Comparison of ENCODE assay signal across 11 mouse cellular contexts in genomic region chr7:83660273-83660691, GRCm38 (mm10). TPM values are rescaled to one million over a fixed set of nuclear protein-coding genes. Genes with fewer than 3 reads are reported as not detected.
DNase-seq lines count a peak whose midpoint lies in the region; ATAC-seq lines count a peak whose summit lies in the region.
"Had no signal": no experiment of that assay in that cellular context is flagged by ENCODE, and none has a peak within 500 bp of the region (broad histone marks: within the 10 kb centered on the region; RNA-seq: fewer than 3 reads in every experiment).

No protein-coding gene starts in this region.

- H3K27me3 ChIP-seq in lung, embryonic 15.5 days, result no peaks in the 10 kb centered on the region

- 89% methylated on average over 11 of the region's 11 CpGs for WGBS in lung, embryonic 15.5 days

- no peaks in the 10 kb centered on the region for H3K36me3 ChIP-seq in lung, embryonic 15.5 days
- H3K36me3 ChIP-seq: embryonic facial prominence, embryonic 10.5 days; heart, embryonic 10.5 days had no signal

- no peak for DNase-seq in lung, adult 18-20 months
- peak; percentile 22 for DNase-seq in ES-CJ7 (ENCODE audit: low read depth, low spot score)
- DNase-seq in thymus, postnatal 0 days (ENCODE audit: low spot score), result peak; percentile 77
- no peak for DNase-seq in right cerebral cortex, postnatal 10 days (ENCODE audit: low spot score in 2 of 2)
- no peak for DNase-seq in right cerebral cortex, adult 18-20 months
- DNase-seq: lung, postnatal 10 days had no signal

- no peak overlapping the region for H3K4me3 ChIP-seq in lung, embryonic 15.5 days
- H3K4me3 ChIP-seq: embryonic facial prominence, embryonic 10.5 days; heart, embryonic 10.5 days had no signal

- H3K27ac ChIP-seq in lung, embryonic 15.5 days, result 0 out of 2 replicates have a peak overlapping the region, but pooled peaks have one; percentile 60
- H3K27ac ChIP-seq: embryonic facial prominence, embryonic 10.5 days; heart, embryonic 10.5 days had no signal

- no peak for ATAC-seq in lung, embryonic 15.5 days (ENCODE audit: borderline replicate concordance, extremely low read depth, low FRiP score, low TSS enrichment)
- ATAC-seq in common myeloid progenitor, adult 5-6 weeks (replicated peaks; ENCODE audit: low read depth, poor library complexity, severe bottlenecking), result peak; percentile 22; the same call in 1 of the 2 replicates
- ATAC-seq: forebrain, embryonic 14.5 days had no signal

- H3K4me2 ChIP-seq in lung, embryonic 15.5 days, result no peak overlapping the region

- no peak overlapping the region for H3K9ac ChIP-seq in lung, embryonic 15.5 days

- H3K9me3 ChIP-seq in lung, embryonic 15.5 days, result no peaks in the 10 kb centered on the region
- H3K9me3 ChIP-seq: embryonic facial prominence, embryonic 10.5 days; heart, embryonic 10.5 days had no signal

- H3K4me1 ChIP-seq in lung, embryonic 15.5 days, result peaks cover 5% of the 10 kb centered on the region; the same call in 1 of the 2 replicates
- H3K4me1 ChIP-seq: embryonic facial prominence, embryonic 10.5 days; heart, embryonic 10.5 days had no signal

RNA-seq across cellular contexts. Expression of gene Stard5, which starts 28.5 kb away (rescaled TPM):
- 16.0 and 17.5 TPM in 2 replicates for polyA plus RNA-seq in lung, embryonic 15.5 days (2015; fragmentation: Nextera tagmentation; extraction: Ambion mirVana)
- total RNA-seq in common myeloid progenitor, adult 5-6 weeks (2017), result 5.8 and 6.1 TPM in 2 replicates
- polyA plus RNA-seq in thymus, postnatal 0 days (2015; fragmentation: Nextera tagmentation; extraction: Ambion mirVana), result 47.3 and 47.4 TPM in 2 replicates

Comparison
In these comparisons a context has a peak if more than half of its experiments do, and no peak if none do; other contexts are left out.
1. DNase-seq: peak in ES-CJ7 (single experiment) and thymus, postnatal 0 days (single experiment); none in lung, adult 18-20 months (0 of 2), right cerebral cortex, postnatal 10 days (0 of 2) and right cerebral cortex, adult 18-20 months (single experiment).